Mouse (Mus musculus) hindbrain, embryonic 10.5 days (tissue): ENCODE results near the gene Ifnar1. TPM values are rescaled to one million over a fixed set of nuclear protein-coding genes. Genes with fewer than 3 reads are reported as not detected.

Source experiments
- DNase-seq: peaks from one replicate; pipeline ENCODE4 v3.0.0-alpha.2; 2017; ENCODE audit warnings: low spot score
- H3K27ac ChIP-seq: fragments of 300-500 bp; sonication (generic); 2 replicates; pipeline ENCODE4 v1.5.1; 2016; ENCODE audit warnings: mild to moderate bottlenecking, moderate library complexity
- H3K27me3 ChIP-seq: fragments of 300-500 bp; sonication (generic); 2 replicates; pipeline ENCODE4 v1.6.1; 2016; ENCODE audit warnings: mild to moderate bottlenecking; ENCODE audit not compliant: poor library complexity, insufficient read depth, severe bottlenecking
- H3K36me3 ChIP-seq: fragments of 300-500 bp; sonication (generic); 2 replicates; pipeline ENCODE4 v1.6.1; 2016; ENCODE audit warnings: mild to moderate bottlenecking, moderate library complexity
- H3K4me1 ChIP-seq: fragments of 300-500 bp; sonication (generic); replicated peaks from 2 replicates; pipeline ENCODE4 v1.6.1; 2016; ENCODE audit warnings: mild to moderate bottlenecking
- H3K4me3 ChIP-seq: fragments of 300-500 bp; sonication (generic); 2 replicates; pipeline ENCODE4 v1.5.1; 2016; ENCODE audit warnings: mild to moderate bottlenecking, moderate library complexity
- H3K9me3 ChIP-seq: fragments of 300-500 bp; sonication (generic); 2 replicates; pipeline ENCODE4 v1.6.1; 2016; ENCODE audit warnings: mild to moderate bottlenecking, moderate library complexity
- WGBS: fragments of 180-500 bp; shearing (Covaris S2); methylation state at CpG from one replicate; pipeline ENCODE4 v1.1.7; 2016; 5-methylcytosine and 5-hydroxymethylcytosine counted together
- polyA plus RNA-seq: library from polyadenylated mRNA; unstranded; fragments of >200 nt; fragmentation: Nextera tagmentation; extraction: Ambion mirVana; gene quantifications from 2 replicates; pipeline ENCODE4 v1.2.1, GENCODE M21; 2016

Ifnar1 gene
- polyA plus RNA-seq, 1 experiment from 2014 or later = 50.5 TPM

- Histone ChIP-seq H3K4me1 (peaks cover 9% of the 10 kb centered on the region; the same call in 1 of the 2 replicates), H3K4me3 (no peak overlapping the region), H3K27me3 (no peaks in the 10 kb centered on the region), H3K9me3 (no peaks in the 10 kb centered on the region), H3K27ac (no peak overlapping the region), H3K36me3 (no peaks in the 10 kb centered on the region)
- no peak for DNase-seq
- WGBS = 82% methylated on average over 3 of the region's 3 CpGs
Observed at GRCm38 (mm10) chr16:91537065-91537464, 52.0 kb downstream of the Ifnar1 start.

- DNase-seq = no peak
- Histone ChIP-seq H3K4me1 (peaks cover 9% of the 10 kb centered on the region; the same call in 1 of the 2 replicates), H3K4me3 (no peak overlapping the region), H3K27ac (0 out of 2 replicates have a peak overlapping the region, but pooled peaks have one; percentile 57), H3K27me3 (no peaks in the 10 kb centered on the region), H3K36me3 (no peaks in the 10 kb centered on the region), H3K9me3 (no peaks in the 10 kb centered on the region)
- WGBS = 82% methylated on average over 6 of the region's 6 CpGs
Observed at GRCm38 (mm10) chr16:91538051-91538450, 53.0 kb downstream of the Ifnar1 start.

DNA sequence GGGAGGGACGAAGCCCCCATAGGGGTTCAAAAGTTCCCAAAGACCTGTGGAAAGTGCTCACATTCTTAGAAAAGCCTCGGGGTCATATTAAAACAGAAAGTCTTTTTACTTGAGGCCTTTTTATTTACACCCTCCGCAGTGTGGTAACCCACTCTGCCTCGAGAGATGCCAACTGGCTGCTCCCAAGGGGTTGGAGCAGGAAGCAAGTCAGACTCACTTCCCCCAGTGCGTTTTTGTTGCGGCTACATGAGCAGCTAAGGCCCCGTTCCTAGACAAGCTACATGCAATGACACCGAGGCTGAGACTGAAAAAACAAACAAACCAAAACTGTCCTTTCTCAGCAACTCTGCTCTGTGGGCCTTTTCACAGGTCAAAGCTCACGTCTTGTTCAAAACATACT is 53.5 kb downstream of the Ifnar1 start:
- Histone ChIP-seq H3K27ac (0 out of 2 replicates have a peak overlapping the region, but pooled peaks have one; percentile 57), H3K36me3 (no peaks in the 10 kb centered on the region), H3K4me1 (peaks cover 9% of the 10 kb centered on the region; the same call in 1 of the 2 replicates), H3K27me3 (no peaks in the 10 kb centered on the region), H3K9me3 (no peaks in the 10 kb centered on the region), H3K4me3 (no peak overlapping the region)
- WGBS = 66% methylated on average over 9 of the region's 9 CpGs
- no peak for DNase-seq

- Histone ChIP-seq H3K36me3 (no peaks in the 10 kb centered on the region), H3K27me3 (peaks cover 13% of the 10 kb centered on the region), H3K27ac (no peak overlapping the region), H3K4me3 (peak overlapping the region; percentile 29), H3K4me1 (peaks cover 14% of the 10 kb centered on the region), H3K9me3 (no peaks in the 10 kb centered on the region)
- WGBS = 49% methylated on average over 10 of the region's 10 CpGs
- DNase-seq = no peak
Observed at GRCm38 (mm10) chr16:91541573-91542081, 56.6 kb downstream of the Ifnar1 start.

- no peak for DNase-seq
- Histone ChIP-seq H3K36me3 (no peaks in the 10 kb centered on the region), H3K27me3 (peaks cover 13% of the 10 kb centered on the region), H3K4me1 (peaks cover 32% of the 10 kb centered on the region), H3K4me3 (no peak overlapping the region), H3K9me3 (no peaks in the 10 kb centered on the region), H3K27ac (no peak overlapping the region)
- 95% methylated on average over 1 of the region's 1 CpGs for WGBS
Observed at GRCm38 (mm10) chr16:91543619-91544018, 58.6 kb downstream of the Ifnar1 start.

DNA sequence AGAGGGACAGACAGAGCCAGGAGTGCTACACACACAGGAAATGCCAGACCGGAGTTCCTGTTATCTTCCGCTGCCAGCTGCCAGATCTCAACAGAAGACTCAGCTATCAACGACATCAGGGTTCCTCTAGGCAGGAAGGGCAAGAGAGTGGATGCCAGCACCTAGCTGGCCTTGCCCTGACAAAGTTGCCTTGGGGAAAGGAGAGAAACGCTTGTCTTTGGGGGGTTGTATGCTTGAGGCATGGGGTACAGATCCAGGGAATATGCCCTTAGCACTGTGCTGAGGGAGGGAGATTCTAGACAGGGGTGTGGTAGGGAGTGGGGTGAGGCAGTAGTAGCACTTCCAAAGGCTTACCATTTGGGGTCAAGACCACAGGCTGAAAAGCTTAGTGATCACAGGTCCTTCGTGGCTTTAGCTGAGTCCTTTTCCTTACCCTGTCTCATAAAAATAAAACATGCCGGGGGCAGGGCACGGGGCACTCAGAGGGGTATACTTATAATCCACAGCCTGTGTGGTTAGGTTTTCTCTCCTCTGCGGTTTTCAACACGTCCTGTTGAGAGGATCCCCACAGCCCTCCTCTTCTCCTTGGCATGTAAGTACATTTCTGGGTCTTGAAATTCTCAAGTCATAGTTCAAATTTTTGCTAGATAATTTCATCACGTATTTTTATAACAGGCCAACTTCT is 60.7 kb downstream of the Ifnar1 start:
- no peak for DNase-seq
- Histone ChIP-seq H3K9me3 (no peaks in the 10 kb centered on the region), H3K27ac (no peak overlapping the region), H3K27me3 (peaks cover 13% of the 10 kb centered on the region), H3K4me3 (0 out of 2 replicates have a peak overlapping the region, but pooled peaks have one; percentile 98), H3K4me1 (peaks cover 48% of the 10 kb centered on the region), H3K36me3 (no peaks in the 10 kb centered on the region)
- 72% methylated on average over 10 of the region's 10 CpGs for WGBS

DNA sequence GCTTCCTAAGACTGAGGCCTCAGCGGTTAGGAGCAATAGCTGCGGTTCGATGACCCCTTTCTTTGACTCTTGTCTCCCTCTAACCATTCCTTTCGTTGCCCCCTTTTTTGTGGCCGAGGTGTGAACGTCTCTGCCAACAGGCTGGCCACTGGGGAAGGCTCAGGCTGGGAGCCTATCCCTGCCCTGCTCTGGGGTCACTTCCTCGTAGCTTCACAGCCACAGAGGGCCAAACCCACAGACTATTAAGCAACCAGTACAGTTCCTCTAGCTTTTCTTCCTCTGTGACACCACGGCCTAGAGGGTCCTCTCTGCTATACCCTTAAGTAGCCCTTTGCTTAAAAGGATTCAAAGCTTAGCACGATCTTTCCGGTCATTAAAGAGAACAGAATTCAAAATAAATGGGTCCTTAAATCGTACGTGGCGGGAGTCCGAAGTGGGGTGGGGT is 61.4 kb downstream of the Ifnar1 start:
- WGBS = 14% methylated on average over 14 of the region's 14 CpGs
- Histone ChIP-seq H3K27me3 (peaks cover 13% of the 10 kb centered on the region), H3K4me1 (peaks cover 51% of the 10 kb centered on the region), H3K36me3 (no peaks in the 10 kb centered on the region), H3K4me3 (peak overlapping the region; percentile 98), H3K9me3 (no peaks in the 10 kb centered on the region), H3K27ac (peak overlapping the region; percentile 96)
- peak; percentile 40 for DNase-seq

GRCm38 (mm10) chr16:91546836-91547741 is 62.1 kb downstream of the Ifnar1 start, which contains the start of gene Ifngr2:
Gene Ifngr2, plus strand, starts transcription at chr16:91547072.
- Histone ChIP-seq H3K36me3 (no peaks in the 10 kb centered on the region), H3K4me1 (peaks cover 52% of the 10 kb centered on the region), H3K27ac (peak within 1 kb of the TSS; percentile 96), H3K4me3 (peak within 1 kb of the TSS; percentile 98), H3K9me3 (no peaks in the 10 kb centered on the region), H3K27me3 (peaks cover 13% of the 10 kb centered on the region)
- WGBS = 1% methylated on average over 74 of the region's 74 CpGs
- DNase-seq = peak; percentile 72

DNA sequence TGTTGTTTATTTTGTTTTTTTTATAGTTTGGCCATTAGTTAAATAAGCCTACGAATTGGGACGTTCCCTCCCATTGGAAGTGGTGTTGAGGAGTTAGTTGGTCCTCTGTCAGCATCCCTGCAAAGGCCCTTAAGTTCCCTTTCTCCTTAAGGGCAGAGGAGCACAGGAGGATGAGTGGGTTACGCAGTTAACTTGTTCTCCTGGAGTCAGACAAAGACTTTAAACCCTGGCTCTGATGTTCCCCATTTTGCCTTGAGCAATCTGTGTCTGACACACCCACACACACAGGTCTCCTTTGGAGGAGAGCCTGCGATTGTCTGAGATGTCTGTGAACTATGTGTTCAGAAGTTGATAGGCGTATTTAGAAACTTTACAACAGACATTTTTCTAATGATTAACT is 62.9 kb downstream of the Ifnar1 start:
- Histone ChIP-seq H3K4me3 (peak overlapping the region; percentile 98), H3K4me1 (peaks cover 58% of the 10 kb centered on the region)
- 60% methylated on average over 5 of the region's 5 CpGs for WGBS

DNA sequence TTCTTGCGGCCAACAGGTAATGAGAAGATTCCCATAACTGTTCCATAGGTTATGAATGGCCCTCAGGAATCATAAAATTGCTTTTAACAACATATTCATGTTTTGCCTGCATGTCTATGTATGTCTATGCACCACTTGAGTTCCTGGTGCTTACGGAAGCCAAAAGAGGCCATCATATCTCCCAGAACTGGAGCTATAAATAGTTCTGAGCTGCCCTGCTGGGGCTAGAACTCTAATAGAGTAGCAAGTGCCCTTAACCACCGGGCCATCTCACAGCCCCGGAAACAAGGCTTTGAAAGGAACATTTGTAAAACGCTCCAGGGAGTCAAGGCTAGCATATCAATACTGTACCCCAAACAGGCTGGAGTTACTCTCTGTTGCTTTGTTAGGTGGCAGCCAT is 63.5 kb downstream of the Ifnar1 start:
- H3K4me1 ChIP-seq = peaks cover 64% of the 10 kb centered on the region
- H3K27ac ChIP-seq = no peak overlapping the region
- no peaks in the 10 kb centered on the region for H3K36me3 ChIP-seq
- 48% methylated on average over 5 of the region's 5 CpGs for WGBS
- H3K9me3 ChIP-seq = no peaks in the 10 kb centered on the region
- peak overlapping the region; percentile 24 for H3K4me3 ChIP-seq
- no peak for DNase-seq
- peaks cover 13% of the 10 kb centered on the region for H3K27me3 ChIP-seq

More for the DNA sequence above, 62.9 kb downstream of the Ifnar1 start:
- no peak for DNase-seq
- no peaks in the 10 kb centered on the region for H3K36me3 ChIP-seq
- H3K9me3 ChIP-seq = no peaks in the 10 kb centered on the region
- peaks cover 13% of the 10 kb centered on the region for H3K27me3 ChIP-seq
- no peak overlapping the region for H3K27ac ChIP-seq

GRCm38 (mm10) chr16:91548996-91549395 is 64.0 kb downstream of the Ifnar1 start:
- no peak for DNase-seq
- 75% methylated on average over 2 of the region's 2 CpGs for WGBS
- Histone ChIP-seq H3K27ac (no peak overlapping the region), H3K4me1 (peaks cover 68% of the 10 kb centered on the region), H3K27me3 (peaks cover 13% of the 10 kb centered on the region), H3K9me3 (no peaks in the 10 kb centered on the region), H3K36me3 (no peaks in the 10 kb centered on the region), H3K4me3 (peak overlapping the region; percentile 24; the same call in 1 of the 2 replicates)

GRCm38 (mm10) chr16:91549616-91550015 is 64.6 kb downstream of the Ifnar1 start:
- DNase-seq = no peak
- H3K36me3 ChIP-seq = no peaks in the 10 kb centered on the region
- WGBS = 60% methylated on average over 5 of the region's 5 CpGs
- H3K9me3 ChIP-seq = no peaks in the 10 kb centered on the region
- peaks cover 13% of the 10 kb centered on the region for H3K27me3 ChIP-seq
- no peak overlapping the region for H3K4me3 ChIP-seq
- peaks cover 71% of the 10 kb centered on the region for H3K4me1 ChIP-seq
- H3K27ac ChIP-seq = no peak overlapping the region
